Mouse (Mus musculus) liver, postnatal 0 days (tissue): ENCODE results near the gene Nags. TPM values are rescaled to one million over a fixed set of nuclear protein-coding genes. Genes with fewer than 3 reads are reported as not detected.
A peak's percentile ranks its signal among the peaks of the same experiment; 100 is the strongest.

Experiments used
- ATAC-seq: fragments of 200-750 bp; cut with Nextera tagmentation; 2 replicates; pipeline ENCODE4 v1.8.0; 2017; ENCODE audit warnings: mild to moderate bottlenecking, moderate library complexity
- DNase-seq: peaks from one replicate; pipeline ENCODE4 v3.0.0-alpha.2; 2016
- H3K27ac ChIP-seq: fragments of 300-500 bp; sonication (generic); 2 replicates; pipeline ENCODE4 v1.5.1; 2014; ENCODE audit warnings: antibody characterized with exemption, moderate library complexity, mild to moderate bottlenecking, low read depth
- H3K27me3 ChIP-seq: fragments of 300-500 bp; sonication (generic); 2 replicates; pipeline ENCODE4 v1.6.1; 2014; ENCODE audit warnings: low read length, control low read depth, mixed read lengths; ENCODE audit not compliant: insufficient read depth
- H3K36me3 ChIP-seq: fragments of 300-500 bp; sonication (generic); replicated peaks from 2 replicates; pipeline ENCODE4 v1.6.1; 2014; ENCODE audit warnings: mild to moderate bottlenecking, control low read depth, low read length, moderate library complexity, mixed read lengths; ENCODE audit not compliant: insufficient read depth
- H3K4me1 ChIP-seq: fragments of 300-500 bp; sonication (generic); 2 replicates; pipeline ENCODE4 v1.6.1; 2014; ENCODE audit warnings: antibody characterized with exemption, mild to moderate bottlenecking, control low read depth; ENCODE audit not compliant: insufficient read depth
- H3K4me2 ChIP-seq: fragments of 300-500 bp; sonication (generic); 2 replicates; pipeline ENCODE4 v1.6.1; 2014; ENCODE audit warnings: low read depth, mild to moderate bottlenecking, low read length, moderate library complexity, mixed read lengths
- H3K4me3 ChIP-seq: fragments of 300-500 bp; sonication (generic); 2 replicates; pipeline ENCODE4 v1.5.1; 2014; ENCODE audit warnings: low read depth, low read length
- H3K9ac ChIP-seq: fragments of 300-500 bp; sonication (generic); replicated peaks from 2 replicates; pipeline ENCODE4 v1.6.1; 2014; ENCODE audit warnings: mild to moderate bottlenecking, moderate library complexity
- H3K9me3 ChIP-seq: fragments of 300-500 bp; sonication (generic); 2 replicates; pipeline ENCODE4 v1.6.1; 2016; ENCODE audit warnings: mild to moderate bottlenecking, control low read depth, low read length, mixed read lengths
- CTCF ChIP-seq: sonication (generic); IDR thresholded peaks from 2 replicates; pipeline ENCODE4 v1.5.1; 2016; ENCODE audit warnings: antibody characterized with exemption, low read depth
- EP300 ChIP-seq: IDR thresholded peaks from 2 replicates; pipeline ENCODE4 v1.6.1; 2016; ENCODE audit warnings: antibody characterized with exemption, low read depth, mild to moderate bottlenecking
- WGBS: fragments of 180-500 bp; shearing (Covaris S2); extraction: QIAGEN DNeasy Blood & Tissue Kit; methylation state at CpG from one replicate; pipeline ENCODE4 v1.1.7; 2014; ENCODE audit not compliant: insufficient replicate concordance; 5-methylcytosine and 5-hydroxymethylcytosine counted together
- polyA plus RNA-seq: library from polyadenylated mRNA; unstranded; fragments of >200 nt; fragmentation: Nextera tagmentation; extraction: Ambion mirVana; gene quantifications from 2 replicates; pipeline ENCODE4 v1.2.1, GENCODE M21; 2015

The Nags gene
- polyA plus RNA-seq, 1 experiment from 2014 or later, result 18.5 TPM

DNA sequence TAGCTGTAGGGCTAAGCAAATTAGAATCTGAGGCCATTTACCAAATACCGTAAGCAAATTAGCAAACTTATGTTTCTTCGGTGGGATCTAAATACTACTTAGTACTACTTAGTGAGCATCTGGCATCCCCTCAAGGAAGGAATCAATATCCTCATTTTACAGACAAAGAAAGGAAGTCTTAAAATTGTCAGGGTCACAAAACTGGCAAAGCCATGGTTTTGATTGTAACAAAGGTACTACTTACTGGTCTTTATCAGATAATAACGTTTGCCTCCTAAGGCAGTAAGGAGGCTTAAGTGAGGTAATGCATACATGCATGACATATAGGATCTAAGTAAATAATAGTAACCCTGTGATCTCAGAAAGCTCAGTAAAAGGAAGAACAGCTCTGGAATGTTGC lies 40.4 kb downstream of the Nags start:
- ATAC-seq, result no peak
- TF ChIP-seq CTCF, result no peak
- TF ChIP-seq EP300, result no peak
- H3K36me3 ChIP-seq, result peaks cover 9% of the 10 kb centered on the region
- DNase-seq, result no peak
- peak overlapping the region; percentile 96; the same call in 1 of the 2 replicates for H3K9ac ChIP-seq
- peak overlapping the region; percentile 97 for H3K4me2 ChIP-seq
- no peak overlapping the region for H3K27ac ChIP-seq
- peak overlapping the region; percentile 97 for H3K4me3 ChIP-seq
- no peaks in the 10 kb centered on the region for H3K9me3 ChIP-seq
- peaks cover 19% of the 10 kb centered on the region for H3K4me1 ChIP-seq
- 43% methylated on average over 3 of the region's 3 CpGs for WGBS
- no peaks in the 10 kb centered on the region for H3K27me3 ChIP-seq

- Histone ChIP-seq H3K27ac (no peak overlapping the region), H3K4me1 (peaks cover 23% of the 10 kb centered on the region), H3K4me2 (no peak overlapping the region)
Measured at GRCm38 (mm10) chr11:102186235-102186634, 40.9 kb downstream of the Nags start.

DNA sequence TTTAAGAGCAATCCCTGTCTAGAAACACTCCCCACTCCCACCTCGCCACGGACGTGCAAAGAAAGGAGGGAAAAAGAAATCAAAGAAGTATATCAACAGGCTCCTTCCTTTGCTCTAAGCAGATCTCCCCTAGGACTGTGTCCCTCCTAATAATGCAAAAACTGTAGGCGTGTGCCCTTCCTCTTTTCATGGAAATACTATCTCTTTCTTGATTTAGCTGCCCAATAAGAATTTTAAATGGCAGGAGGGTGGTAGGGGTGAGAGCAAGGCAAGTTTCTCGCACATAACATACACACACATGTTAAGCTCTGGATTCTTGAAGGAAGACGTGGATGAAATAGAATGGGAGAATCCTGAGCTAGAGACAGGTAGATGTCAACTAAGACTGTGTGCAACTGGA lies 43.7 kb downstream of the Nags start:
- 51% methylated on average over 6 of the region's 6 CpGs for WGBS
- H3K27ac ChIP-seq, result 0 out of 2 replicates have a peak overlapping the region, but pooled peaks have one; percentile 37
- peak overlapping the region; percentile 61 for H3K4me3 ChIP-seq
- H3K9me3 ChIP-seq, result no peaks in the 10 kb centered on the region
- peaks cover 3% of the 10 kb centered on the region; the same call in 1 of the 2 replicates for H3K36me3 ChIP-seq
- peaks cover 23% of the 10 kb centered on the region for H3K4me1 ChIP-seq
- peak overlapping the region; percentile 88 for H3K4me2 ChIP-seq
- no peak for ATAC-seq
- DNase-seq, result no peak
- H3K27me3 ChIP-seq, result no peaks in the 10 kb centered on the region
- no peak overlapping the region for H3K9ac ChIP-seq
- no peak for TF ChIP-seq EP300
- TF ChIP-seq CTCF, result no peak

More at GRCm38 (mm10) chr11:102186235-102186634, 40.9 kb downstream of the Nags start:
- TF ChIP-seq CTCF (no peak), EP300 (no peak)
- Histone ChIP-seq H3K9me3 (no peaks in the 10 kb centered on the region), H3K36me3 (peaks cover 6% of the 10 kb centered on the region), H3K27me3 (no peaks in the 10 kb centered on the region), H3K9ac (no peak overlapping the region), H3K4me3 (no peak overlapping the region)
- ATAC-seq, result no peak
- no peak for DNase-seq
- WGBS, result 45% methylated on average over 1 of the region's 1 CpGs

GRCm38 (mm10) chr11:102189461-102190436 lies 44.4 kb downstream of the Nags start, which contains the start of gene G6pc3:
TSS of gene G6pc3 (plus strand) at chr11:102189620.
- WGBS, result under 1% methylated on average over 50 of the region's 50 CpGs
- TF ChIP-seq CTCF (no peak), EP300 (no peak)
- H3K4me2 ChIP-seq, result peak within 1 kb of the TSS; percentile 88
- DNase-seq (peak; percentile 85), ATAC-seq (peak; percentile 78)
- H3K27ac ChIP-seq, result peak within 1 kb of the TSS; percentile 57
- peaks cover 11% of the 10 kb centered on the region for H3K36me3 ChIP-seq
- H3K9me3 ChIP-seq, result no peaks in the 10 kb centered on the region
- H3K9ac ChIP-seq, result peak within 1 kb of the TSS; percentile 65
- H3K4me1 ChIP-seq, result peaks cover 19% of the 10 kb centered on the region
- no peaks in the 10 kb centered on the region for H3K27me3 ChIP-seq
- peak within 1 kb of the TSS; percentile 61 for H3K4me3 ChIP-seq

GRCm38 (mm10) chr11:102190848-102191247 lies 45.5 kb downstream of the Nags start:
- H3K4me3 ChIP-seq, result no peak overlapping the region
- 35% methylated on average over 4 of the region's 4 CpGs for WGBS

DNA sequence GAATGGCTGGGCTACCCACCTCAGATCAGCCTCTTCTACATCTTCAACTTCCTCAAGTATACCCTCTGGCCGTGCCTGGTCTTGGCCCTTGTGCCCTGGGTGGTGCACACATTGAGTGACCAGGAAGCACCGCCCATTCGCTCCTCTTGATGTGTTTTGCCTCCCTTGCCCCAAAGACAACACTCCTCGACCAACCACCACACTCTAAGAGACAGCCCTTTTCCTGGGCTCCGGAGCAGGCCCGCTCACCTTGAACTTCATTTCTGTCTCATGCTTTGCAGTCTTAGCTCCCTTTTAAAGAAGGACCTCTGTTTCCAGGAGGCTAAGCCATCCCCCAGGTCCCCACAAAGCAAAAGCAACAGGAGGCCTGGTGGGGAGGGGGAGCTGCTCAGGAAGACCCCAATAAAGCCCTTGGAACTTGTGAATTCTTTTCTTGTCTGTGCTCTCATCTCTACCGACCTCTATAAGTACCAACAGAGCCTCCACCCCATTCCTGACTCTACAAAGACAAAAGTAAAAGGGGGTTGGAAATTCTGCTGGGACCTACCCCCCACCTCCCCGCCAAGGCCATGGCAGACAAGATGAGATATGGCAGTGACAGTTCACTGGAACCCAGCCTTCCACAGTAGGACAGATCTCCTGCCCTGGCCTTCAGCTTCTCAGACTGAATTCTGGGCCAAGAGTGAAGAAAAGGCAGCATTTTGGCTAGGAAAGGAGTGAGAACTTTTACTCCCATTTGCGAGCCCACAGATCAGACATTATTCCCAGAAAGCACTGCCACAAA lies 48.5 kb downstream of the Nags start:
- no peak overlapping the region for H3K4me3 ChIP-seq
- no peak overlapping the region for H3K27ac ChIP-seq
- no peak overlapping the region for H3K4me2 ChIP-seq
- H3K9me3 ChIP-seq, result no peaks in the 10 kb centered on the region
- no peaks in the 10 kb centered on the region for H3K27me3 ChIP-seq
- WGBS, result 78% methylated on average over 9 of the region's 9 CpGs
- no peak for ATAC-seq
- no peak for TF ChIP-seq EP300
- TF ChIP-seq CTCF, result no peak
- H3K4me1 ChIP-seq, result peaks cover 12% of the 10 kb centered on the region
- H3K36me3 ChIP-seq, result peaks cover 42% of the 10 kb centered on the region
- no peak for DNase-seq
- no peak overlapping the region for H3K9ac ChIP-seq

More at GRCm38 (mm10) chr11:102190848-102191247, 45.5 kb downstream of the Nags start:
- no peak for DNase-seq
- ATAC-seq, result no peak
- peaks cover 18% of the 10 kb centered on the region for H3K4me1 ChIP-seq
- H3K9ac ChIP-seq, result no peak overlapping the region
- H3K27me3 ChIP-seq, result no peaks in the 10 kb centered on the region
- no peak overlapping the region for H3K27ac ChIP-seq
- peaks cover 18% of the 10 kb centered on the region for H3K36me3 ChIP-seq
- H3K9me3 ChIP-seq, result no peaks in the 10 kb centered on the region
- TF ChIP-seq EP300, result no peak
- no peak for TF ChIP-seq CTCF
- peak overlapping the region; percentile 88 for H3K4me2 ChIP-seq
